Mouse (Mus musculus) midbrain, embryonic 14.5 days (tissue): ENCODE data around the gene Acat3. TPM values are rescaled to one million over a fixed set of nuclear protein-coding genes. Genes with fewer than 3 reads are reported as not detected.
"Not testable (repeated sequence)": the region's sequence is repeated elsewhere in the genome, so short reads cannot be mapped to it uniquely, and the experiment has no call there.

Source experiments
- ATAC-seq: fragments of 200-750 bp; cut with Nextera tagmentation; 2 replicates; pipeline ENCODE4 v1.8.0; 2017; ENCODE audit warnings: moderate number of reproducible peaks, moderate library complexity; ENCODE audit not compliant: low FRiP score, low TSS enrichment
- DNase-seq: peaks from one replicate; pipeline ENCODE4 v3.0.0-alpha.2; 2015
- H3K27ac ChIP-seq: fragments of 300-500 bp; sonication (generic); replicated peaks from 2 replicates; pipeline ENCODE4 v1.5.1; 2014; ENCODE audit warnings: mild to moderate bottlenecking, low read depth, low read length, moderate library complexity
- H3K27me3 ChIP-seq: fragments of 300-500 bp; sonication (generic); 2 replicates; pipeline ENCODE4 v1.6.1; 2014; ENCODE audit warnings: low read length, control low read depth, mixed read lengths; ENCODE audit not compliant: control insufficient read depth, insufficient read depth
- H3K36me3 ChIP-seq: fragments of 300-500 bp; sonication (generic); 2 replicates; pipeline ENCODE4 v1.6.1; 2014; ENCODE audit warnings: low read length, control low read depth; ENCODE audit not compliant: control insufficient read depth, insufficient read depth
- H3K4me1 ChIP-seq: fragments of 300-500 bp; sonication (generic); 2 replicates; pipeline ENCODE4 v1.6.1; 2014; ENCODE audit warnings: mild to moderate bottlenecking, antibody characterized with exemption, low read length, control low read depth; ENCODE audit not compliant: control insufficient read depth, insufficient read depth
- H3K4me2 ChIP-seq: fragments of 300-500 bp; sonication (generic); 2 replicates; pipeline ENCODE4 v1.6.1; 2014; ENCODE audit warnings: mild to moderate bottlenecking, low read length, moderate library complexity
- H3K4me3 ChIP-seq: fragments of 300-500 bp; sonication (generic); replicated peaks from 2 replicates; pipeline ENCODE4 v1.5.1; 2014; ENCODE audit warnings: low read depth, low read length
- H3K9ac ChIP-seq: fragments of 300-500 bp; sonication (generic); replicated peaks from 2 replicates; pipeline ENCODE4 v1.6.1; 2014; ENCODE audit warnings: mild to moderate bottlenecking, low read length, moderate library complexity
- H3K9me3 ChIP-seq: fragments of 300-500 bp; sonication (generic); 2 replicates; pipeline ENCODE4 v1.6.1; 2016; ENCODE audit warnings: low read length, control low read depth, mixed read lengths; ENCODE audit not compliant: control insufficient read depth
- WGBS: fragments of 180-500 bp; shearing (Covaris S2); extraction: QIAGEN DNeasy Blood & Tissue Kit; methylation state at CpG from one replicate; pipeline ENCODE4 v1.1.7; 2014; 5-methylcytosine and 5-hydroxymethylcytosine counted together
- polyA plus RNA-seq: library from polyadenylated mRNA; unstranded; fragments of >200 nt; fragmentation: Nextera tagmentation; extraction: Ambion mirVana; gene quantifications from 2 replicates; pipeline ENCODE4 v1.2.1, GENCODE M21; 2014

Gene Acat3
- 0.32 and 0.53 TPM in 2 replicates for polyA plus RNA-seq

DNA sequence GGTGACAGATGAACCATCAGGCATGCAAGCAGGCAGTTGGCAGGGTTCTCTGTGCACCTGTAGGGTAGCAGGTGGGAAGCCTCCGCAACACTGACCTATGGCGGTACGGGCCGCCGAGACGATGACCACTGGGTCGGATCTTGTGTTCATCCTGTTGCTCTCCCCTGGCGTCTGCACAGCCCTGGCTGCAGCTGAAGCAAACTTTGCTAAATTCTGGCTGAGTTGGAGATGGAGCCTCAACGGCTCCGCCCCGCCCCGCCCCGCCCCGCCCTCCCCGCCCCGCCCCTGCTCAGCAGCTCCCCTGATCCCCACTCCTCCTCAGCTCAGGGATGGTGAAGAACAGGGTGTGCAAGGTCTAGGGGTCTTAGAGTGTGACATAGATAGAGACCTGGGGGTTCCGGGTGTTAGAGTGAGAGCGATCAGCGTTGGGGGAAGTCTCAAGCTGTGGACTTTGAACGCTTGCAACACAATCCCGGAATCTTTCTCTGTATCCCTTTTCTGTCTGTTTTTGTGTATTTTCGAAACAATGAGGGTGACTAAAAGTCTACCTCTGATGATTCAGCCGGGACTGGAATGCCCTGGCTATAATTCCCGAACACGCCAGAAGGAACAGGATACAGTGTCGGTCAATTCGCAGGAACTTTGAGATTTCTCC, at the start of gene Acat3:
Gene Acat3 (minus strand): TSS at position 450 of the 655 bp plus-strand sequence.
- DNase-seq: peak; percentile 11
- no peak within 1 kb of the TSS for H3K9ac ChIP-seq
- 16% methylated on average over 27 of the region's 27 CpGs for WGBS

DNA sequence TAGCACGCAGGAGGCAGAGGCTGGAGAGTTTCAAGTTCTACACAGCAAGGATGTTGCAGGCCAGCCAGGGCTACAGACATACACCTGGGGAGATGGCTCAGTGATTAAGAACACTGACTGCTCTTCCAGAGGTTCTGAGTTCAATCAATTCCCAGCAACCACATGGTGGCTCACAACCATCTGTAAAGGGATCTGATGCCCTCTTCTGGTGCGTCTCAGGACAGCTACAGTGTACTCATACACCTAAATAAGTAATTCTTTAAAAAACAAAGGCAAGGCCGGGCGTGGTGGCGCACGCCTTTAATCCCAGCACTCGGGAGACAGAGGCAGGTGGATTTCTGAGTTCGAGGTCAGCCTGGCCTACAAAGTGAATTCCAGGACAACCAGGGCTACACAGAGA, 47.7 kb upstream of the Acat3 start:
- WGBS: 97% methylated on average over 8 of the region's 8 CpGs
- not testable (repeated sequence) for H3K4me1 ChIP-seq, H3K9ac ChIP-seq, H3K27me3 ChIP-seq, H3K4me3 ChIP-seq, ATAC-seq, H3K27ac ChIP-seq, H3K9me3 ChIP-seq, DNase-seq, H3K4me2 ChIP-seq
- H3K36me3 ChIP-seq: peaks cover 17% of the 10 kb centered on the region

More for the DNA sequence above, at the start of gene Acat3:
- no peaks in the 10 kb centered on the region for H3K27me3 ChIP-seq
- H3K36me3 ChIP-seq: peaks cover 30% of the 10 kb centered on the region
- H3K4me2 ChIP-seq: peak within 1 kb of the TSS; percentile 43
- no peak within 1 kb of the TSS for H3K27ac ChIP-seq
- no peaks in the 10 kb centered on the region for H3K4me1 ChIP-seq
- H3K9me3 ChIP-seq: no peaks in the 10 kb centered on the region
- peak; percentile 40 for ATAC-seq
- 0 out of 2 replicates have a peak within 1 kb of the TSS, but pooled peaks have one; percentile 5 for H3K4me3 ChIP-seq

DNA sequence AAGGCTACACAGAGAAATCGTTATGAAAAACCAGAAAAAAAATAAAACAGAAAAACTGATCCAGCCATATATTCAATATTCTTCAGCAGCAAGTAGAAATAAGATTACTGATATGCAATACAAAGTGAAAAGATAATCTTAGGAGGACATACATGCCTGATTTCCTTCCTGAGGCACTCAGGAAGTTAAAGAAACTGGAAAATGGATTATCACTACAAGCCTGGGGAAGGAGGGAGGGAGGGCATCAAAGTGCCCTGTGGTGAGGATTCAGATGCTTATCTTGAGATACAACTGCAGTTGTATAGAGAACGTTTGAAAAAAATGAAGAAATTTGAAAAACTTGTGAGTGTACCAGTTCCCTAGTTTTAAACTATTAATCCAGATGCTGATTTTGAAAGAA, 43.6 kb upstream of the Acat3 start:
- 82% methylated on average over 2 of the region's 2 CpGs for WGBS

DNA sequence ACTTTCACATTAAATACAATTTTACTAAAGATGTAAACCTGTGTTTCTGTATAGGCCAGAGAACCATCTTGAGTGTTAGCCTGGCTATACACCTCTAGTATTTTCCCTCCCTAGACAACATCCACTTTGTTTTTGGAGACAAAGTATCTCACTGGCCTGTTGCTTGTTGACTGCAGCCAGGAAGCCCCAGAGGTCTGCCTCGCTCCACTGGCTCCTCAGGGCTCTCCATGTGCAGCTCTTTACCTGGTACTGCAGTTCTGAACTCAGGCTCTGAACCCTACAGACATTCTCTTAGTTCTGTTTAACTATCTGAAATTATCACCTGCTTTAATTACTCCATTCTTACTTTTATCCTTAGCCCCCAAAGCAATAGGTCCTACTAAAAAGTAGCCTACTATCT, 38.1 kb upstream of the Acat3 start:
- H3K4me2 ChIP-seq: no peak overlapping the region
- DNase-seq (no peak), ATAC-seq (no peak)
- no peaks in the 10 kb centered on the region for H3K9me3 ChIP-seq
- H3K4me3 ChIP-seq: no peak overlapping the region
- 96% methylated on average over 1 of the region's 1 CpGs for WGBS
- H3K9ac ChIP-seq: no peak overlapping the region
- H3K36me3 ChIP-seq: peaks cover 77% of the 10 kb centered on the region
- no peaks in the 10 kb centered on the region for H3K27me3 ChIP-seq
- no peak overlapping the region for H3K27ac ChIP-seq
- no peaks in the 10 kb centered on the region for H3K4me1 ChIP-seq

More for the DNA sequence above, 43.6 kb upstream of the Acat3 start:
- Histone ChIP-seq H3K27me3 (no peaks in the 10 kb centered on the region), H3K9ac (no peak overlapping the region), H3K4me2 (no peak overlapping the region), H3K4me3 (no peak overlapping the region), H3K27ac (no peak overlapping the region), H3K4me1 (no peaks in the 10 kb centered on the region), H3K9me3 (no peaks in the 10 kb centered on the region), H3K36me3 (peaks cover 53% of the 10 kb centered on the region)
- no peak for DNase-seq
- no peak for ATAC-seq

DNA sequence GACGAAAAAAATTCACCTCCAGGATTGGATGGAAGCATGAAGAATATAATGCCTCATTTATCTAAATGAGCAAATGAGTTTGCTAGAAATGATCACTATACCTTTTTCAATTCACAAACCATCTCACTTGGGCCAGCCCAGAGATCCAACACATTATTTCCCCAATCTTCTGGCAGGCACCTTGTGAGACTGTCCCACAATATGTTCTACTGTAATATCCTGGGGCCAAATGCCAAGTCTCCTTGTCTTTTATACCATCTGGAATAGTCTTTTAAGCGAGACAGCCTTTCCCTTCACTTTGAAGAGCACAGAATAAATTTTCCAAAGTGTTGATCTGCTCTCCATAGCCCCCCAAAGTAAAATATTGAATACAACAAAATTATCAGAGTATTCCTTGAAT, 33.5 kb upstream of the Acat3 start:
- Histone ChIP-seq H3K27me3 (no peaks in the 10 kb centered on the region), H3K36me3 (peaks cover 59% of the 10 kb centered on the region)
- DNase-seq: no peak

DNA sequence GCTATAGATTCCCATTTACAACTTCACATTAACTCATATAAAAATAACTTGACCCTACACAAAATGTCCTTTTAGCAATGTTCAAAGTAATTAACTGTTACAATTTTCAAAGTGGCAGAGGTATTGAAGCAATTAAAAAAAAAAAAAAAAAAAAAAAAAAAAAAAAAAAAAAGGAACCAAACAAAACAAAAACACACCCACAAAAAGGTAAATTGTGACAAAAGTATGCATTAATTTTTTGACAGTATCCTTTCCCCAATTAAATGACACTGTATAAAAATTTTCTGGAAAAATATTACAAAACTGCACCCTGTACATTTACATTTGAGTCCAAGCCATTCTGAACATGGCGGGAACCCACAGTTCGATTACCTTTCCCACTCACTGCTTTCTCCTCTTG, 26.8 kb upstream of the Acat3 start:
- ATAC-seq (no peak), DNase-seq (no peak)
- H3K27me3 ChIP-seq: no peaks in the 10 kb centered on the region
- no peak overlapping the region for H3K4me2 ChIP-seq
- no peaks in the 10 kb centered on the region for H3K4me1 ChIP-seq
- H3K9ac ChIP-seq: no peak overlapping the region
- no peaks in the 10 kb centered on the region for H3K9me3 ChIP-seq
- H3K27ac ChIP-seq: no peak overlapping the region
- peaks cover 41% of the 10 kb centered on the region for H3K36me3 ChIP-seq
- no peak overlapping the region for H3K4me3 ChIP-seq
- 93% methylated on average over 2 of the region's 2 CpGs for WGBS

More for the DNA sequence above, 33.5 kb upstream of the Acat3 start:
- Histone ChIP-seq H3K4me1 (no peaks in the 10 kb centered on the region), H3K9ac (no peak overlapping the region), H3K4me2 (no peak overlapping the region), H3K27ac (no peak overlapping the region), H3K4me3 (no peak overlapping the region), H3K9me3 (no peaks in the 10 kb centered on the region)
- 88% methylated on average over 2 of the region's 2 CpGs for whole genome bisulfite sequencing
- no peak for ATAC-seq

DNA sequence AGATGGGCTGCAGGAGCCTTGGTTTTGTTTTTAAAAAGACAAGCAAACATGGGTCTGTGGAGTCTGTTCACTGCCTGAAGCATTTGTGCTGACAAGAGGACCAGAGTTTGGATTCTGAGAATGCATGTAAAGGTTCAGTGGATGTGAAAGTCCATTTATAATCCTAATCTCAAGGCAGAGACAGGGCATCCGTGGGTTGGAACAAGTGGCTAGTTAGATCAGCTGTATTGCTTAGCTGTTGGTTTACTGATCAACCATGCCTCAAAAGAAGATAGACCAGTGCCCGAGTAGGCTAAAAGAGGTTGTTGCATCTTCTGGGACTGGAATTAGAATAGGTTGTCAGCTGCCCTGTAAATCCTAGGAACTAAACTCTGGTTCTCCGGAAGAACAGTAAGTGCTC, 23.1 kb upstream of the Acat3 start:
- Histone ChIP-seq H3K27me3 (no peaks in the 10 kb centered on the region), H3K9me3 (no peaks in the 10 kb centered on the region), H3K27ac (no peak overlapping the region), H3K4me2 (no peak overlapping the region), H3K4me3 (no peak overlapping the region), H3K4me1 (peaks cover 9% of the 10 kb centered on the region), H3K36me3 (peaks cover 29% of the 10 kb centered on the region), H3K9ac (no peak overlapping the region)
- 86% methylated on average over 3 of the region's 3 CpGs for WGBS
- no peak for ATAC-seq
- no peak for DNase-seq

DNA sequence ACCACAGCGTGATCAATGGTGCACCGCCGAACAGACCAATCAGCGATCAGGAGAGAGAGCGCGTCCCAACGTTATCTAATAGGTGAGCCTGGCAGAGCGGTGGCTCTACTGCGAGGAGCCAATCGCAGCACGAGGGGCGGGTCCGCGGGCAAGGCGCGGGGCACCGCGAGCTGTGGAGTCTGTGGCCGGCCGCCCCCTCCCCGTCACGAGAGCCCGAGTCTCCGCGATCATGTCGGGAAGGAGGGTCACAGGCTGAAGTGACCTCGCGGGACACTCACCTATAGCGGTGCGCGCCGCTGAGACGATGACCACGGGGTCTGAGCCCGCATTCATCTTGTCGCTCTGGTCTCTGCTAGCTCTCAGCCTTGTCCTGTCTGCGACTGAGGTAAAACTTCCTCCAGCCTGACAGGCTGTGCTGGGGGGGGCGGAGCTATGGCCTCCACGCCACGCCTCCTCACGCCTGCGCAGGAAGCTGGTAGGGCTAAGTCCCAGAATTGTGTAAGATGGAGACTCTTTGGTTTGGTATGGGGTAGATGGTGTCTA, 20.0 kb upstream of the Acat3 start, which contains the start of gene Acat2:
Gene Acat2 (minus strand): TSS at position 417 of the 543 bp plus-strand sequence.
- peak within 1 kb of the TSS; percentile 57 for H3K9ac ChIP-seq

DNA sequence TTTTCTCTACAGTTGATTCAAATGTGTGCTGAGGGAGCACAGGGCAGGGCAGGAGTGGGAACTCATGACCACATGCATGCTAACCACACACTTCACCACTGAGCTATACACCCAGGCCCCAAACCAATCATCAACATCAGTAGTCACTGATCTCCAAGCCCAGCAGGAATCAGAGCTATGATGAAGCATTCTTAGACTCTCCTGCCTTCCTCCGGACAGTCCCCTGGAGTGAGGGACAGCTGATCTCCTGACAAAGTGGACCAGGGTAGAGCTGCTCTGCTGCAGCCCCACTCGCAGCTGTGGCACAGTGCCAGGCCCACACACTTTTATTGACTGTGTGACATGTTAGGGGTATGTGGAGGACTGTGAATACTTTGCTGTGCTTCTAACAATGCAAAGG, 19.0 kb upstream of the Acat3 start:
- WGBS: 10% methylated on average over 1 of the region's 2 CpGs
- ATAC-seq, DNase-seq, H3K27me3 ChIP-seq, H3K4me1 ChIP-seq, H3K9ac ChIP-seq, H3K27ac ChIP-seq, H3K9me3 ChIP-seq: not testable (repeated sequence)
- Histone ChIP-seq H3K36me3 (peaks cover 21% of the 10 kb centered on the region), H3K4me2 (peak overlapping the region; percentile 50), H3K4me3 (peak overlapping the region; percentile 25)

More for the DNA sequence above, 20.0 kb upstream of the Acat3 start, which contains the start of gene Acat2:
- Histone ChIP-seq H3K27me3 (no peaks in the 10 kb centered on the region), H3K27ac (peak within 1 kb of the TSS; percentile 87), H3K4me1 (peaks cover 9% of the 10 kb centered on the region), H3K4me3 (peak within 1 kb of the TSS; percentile 65), H3K36me3 (peaks cover 22% of the 10 kb centered on the region), H3K4me2 (peak within 1 kb of the TSS; percentile 64), H3K9me3 (no peaks in the 10 kb centered on the region)
- DNase-seq: peak; percentile 96
- ATAC-seq: peak; percentile 99
- under 1% methylated on average over 41 of the region's 42 CpGs for WGBS
